Mouse (Mus musculus): Measurements from ENCODE around the gene Asb3.

- TF ChIP-seq CTCF (IDR thresholded peaks at IDR 0.05) (no peak), EP300 (IDR thresholded peaks at IDR 0.05; ENCODE audit: insufficient read depth, low read depth, low read length) (no peak)
These were observed 42.9 kb downstream of the Asb3 start for GRCm38 (mm10) chr11:30928079-30928478.
